Mouse (Mus musculus): ENCODE results near the gene Gstm3. TPM values are rescaled to one million over a fixed set of nuclear protein-coding genes. Genes with fewer than 3 reads are reported as not detected.
"Not testable (repeated sequence)": the region's sequence is repeated elsewhere in the genome, so short reads cannot be mapped to it uniquely, and the experiment has no call there.

The Gstm3 gene
- polyA plus RNA-seq, 1 experiment: not detected

DNA sequence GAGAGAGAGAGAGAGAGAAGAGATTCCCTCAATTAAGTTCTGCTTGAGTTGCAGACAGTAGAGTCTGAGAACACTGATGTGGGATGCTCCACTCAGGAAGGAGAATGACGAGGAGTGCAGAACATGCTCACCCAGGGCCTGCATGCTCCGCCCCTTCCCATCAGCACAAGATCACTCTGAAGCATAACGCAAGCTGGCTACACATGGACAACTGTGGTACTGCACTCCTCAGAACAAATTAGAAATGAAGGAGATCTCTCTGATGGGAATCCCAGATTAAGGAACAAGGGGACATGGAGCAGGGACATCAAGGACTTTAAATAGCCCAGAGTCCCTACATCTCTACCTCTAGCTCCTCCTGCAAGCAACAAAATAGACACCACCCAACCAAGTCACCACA is 12.2 kb upstream of the Gstm3 start:
- H3K79me2 ChIP-seq (ENCODE audit: control insufficient read depth, insufficient read depth): no peaks in the 10 kb centered on the region
- no peaks in the 10 kb centered on the region for H3K36me3 ChIP-seq (ENCODE audit: control insufficient read depth, insufficient read depth)
- H3K4me2 ChIP-seq (ENCODE audit: low read depth): no peak overlapping the region
- H3K27me3 ChIP-seq (ENCODE audit: control insufficient read depth, insufficient read depth, insufficient read length): peaks cover 20% of the 10 kb centered on the region
- H3K4me3 ChIP-seq: no peak overlapping the region
- no peak overlapping the region for H3ac ChIP-seq (ENCODE audit: control insufficient read depth, insufficient read length)
- TF ChIP-seq USF1 (IDR thresholded peaks at IDR 0.05; ENCODE audit: low read depth) (no peak), E2F4 (IDR thresholded peaks at IDR 0.05; ENCODE audit: insufficient read depth) (no peak), TCF12 (IDR thresholded peaks at IDR 0.05; ENCODE audit: insufficient read depth, poor library complexity, severe bottlenecking) (no peak), CEBPB (IDR thresholded peaks at IDR 0.05; ENCODE audit: insufficient read depth, poor library complexity, severe bottlenecking) (no peak), MYOG (IDR thresholded peaks at IDR 0.05; ENCODE audit: control insufficient read depth in 1 of 3, insufficient read depth in 1 of 3, insufficient read length in 2 of 3, low read depth in 2 of 3) (no peak), MYOD1 (IDR thresholded peaks at IDR 0.05; ENCODE audit: control insufficient read depth in 1 of 3, insufficient read length in 2 of 3, low read depth in 2 of 3) (no peak), POLR2AphosphoS2 (IDR thresholded peaks at IDR 0.05; ENCODE audit: insufficient read length, low read depth) (no peak), REST (IDR thresholded peaks at IDR 0.05; ENCODE audit: insufficient read depth, insufficient read length) (no peak), TCF3 (IDR thresholded peaks at IDR 0.05; ENCODE audit: insufficient read length, low read depth) (no peak), POLR2A (IDR thresholded peaks at IDR 0.05; ENCODE audit: insufficient read length, low read depth) (no peak), SRF (IDR thresholded peaks at IDR 0.05; ENCODE audit: control insufficient read depth, insufficient read length, low read depth) (no peak), MAX (IDR thresholded peaks at IDR 0.05; ENCODE audit: low read depth) (no peak)

DNA sequence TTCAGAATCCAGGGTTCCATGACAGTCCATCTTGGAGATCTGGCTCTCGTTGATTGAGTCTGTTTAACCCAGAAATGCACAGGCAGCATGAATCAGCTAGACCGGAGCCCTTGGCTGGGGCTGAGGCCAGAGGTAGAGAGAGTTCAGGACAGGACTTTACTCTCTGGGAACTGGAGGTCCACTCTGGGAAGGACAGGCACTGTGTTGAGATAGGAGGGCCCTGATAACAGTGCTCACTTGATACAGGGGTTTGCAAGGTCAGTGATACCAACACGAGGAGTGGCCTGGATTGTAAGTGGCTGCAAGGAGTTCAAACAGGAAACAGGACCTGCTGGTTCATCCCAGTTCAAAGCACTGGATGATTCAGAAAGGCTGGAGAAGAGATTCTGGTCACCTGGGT is 8.6 kb upstream of the Gstm3 start:
- Histone ChIP-seq H3K4me2 (ENCODE audit: low read depth) (no peak overlapping the region), H3K79me2 (ENCODE audit: control insufficient read depth, insufficient read depth) (no peaks in the 10 kb centered on the region), H3K27me3 (ENCODE audit: control insufficient read depth, insufficient read depth, insufficient read length) (peaks cover 32% of the 10 kb centered on the region), H3K36me3 (ENCODE audit: control insufficient read depth, insufficient read depth) (no peaks in the 10 kb centered on the region), H3ac (ENCODE audit: control insufficient read depth, insufficient read length) (no peak overlapping the region), H3K4me3 (no peak overlapping the region)
- TF ChIP-seq MYOG (IDR thresholded peaks at IDR 0.05; ENCODE audit: control insufficient read depth in 1 of 3, insufficient read depth in 1 of 3, insufficient read length in 2 of 3, low read depth in 2 of 3): no peak
- TF ChIP-seq CEBPB (IDR thresholded peaks at IDR 0.05; ENCODE audit: insufficient read depth, poor library complexity, severe bottlenecking): no peak
- no peak for TF ChIP-seq E2F4 (IDR thresholded peaks at IDR 0.05; ENCODE audit: insufficient read depth)
- TF ChIP-seq SRF (IDR thresholded peaks at IDR 0.05; ENCODE audit: control insufficient read depth, insufficient read length, low read depth): no peak
- no peak for TF ChIP-seq USF1 (IDR thresholded peaks at IDR 0.05; ENCODE audit: low read depth)
- no peak for TF ChIP-seq TCF12 (IDR thresholded peaks at IDR 0.05; ENCODE audit: insufficient read depth, poor library complexity, severe bottlenecking)
- TF ChIP-seq POLR2AphosphoS2 (IDR thresholded peaks at IDR 0.05; ENCODE audit: insufficient read length, low read depth): no peak
- no peak for TF ChIP-seq POLR2A (IDR thresholded peaks at IDR 0.05; ENCODE audit: insufficient read length, low read depth)
- no peak for TF ChIP-seq TCF3 (IDR thresholded peaks at IDR 0.05; ENCODE audit: insufficient read length, low read depth)
- TF ChIP-seq MYOD1 (IDR thresholded peaks at IDR 0.05; ENCODE audit: control insufficient read depth in 1 of 3, insufficient read length in 2 of 3, low read depth in 2 of 3): no peak
- TF ChIP-seq MAX (IDR thresholded peaks at IDR 0.05; ENCODE audit: low read depth): no peak

DNA sequence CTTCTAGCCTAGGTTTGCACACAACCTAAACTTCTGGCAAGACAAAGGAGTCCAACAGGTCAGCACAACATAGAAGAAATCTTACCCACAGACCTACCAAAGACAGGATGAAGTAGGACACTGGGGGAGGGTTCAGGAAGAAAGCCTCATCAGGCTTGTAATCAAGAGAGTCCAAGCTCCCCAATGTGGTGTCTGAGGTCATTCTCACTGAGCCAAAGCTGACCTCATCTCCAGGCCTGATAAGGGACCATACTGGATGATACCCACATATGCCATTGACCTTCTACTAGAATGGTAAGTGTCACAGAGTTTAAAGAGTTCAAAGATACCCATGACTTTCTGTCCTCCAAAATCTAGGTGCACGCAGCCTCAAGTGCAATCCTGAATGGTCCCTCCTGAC is 5.2 kb upstream of the Gstm3 start:
- H3K36me3 ChIP-seq (ENCODE audit: control insufficient read depth, insufficient read depth): no peaks in the 10 kb centered on the region
- no peak overlapping the region for H3K4me2 ChIP-seq (ENCODE audit: low read depth)
- H3K4me3 ChIP-seq: no peak overlapping the region
- no peak overlapping the region for H3ac ChIP-seq (ENCODE audit: control insufficient read depth, insufficient read length)
- no peak for TF ChIP-seq USF1 (IDR thresholded peaks at IDR 0.05; ENCODE audit: low read depth)
- no peaks in the 10 kb centered on the region for H3K79me2 ChIP-seq (ENCODE audit: control insufficient read depth, insufficient read depth)
- peaks cover 47% of the 10 kb centered on the region for H3K27me3 ChIP-seq (ENCODE audit: control insufficient read depth, insufficient read depth, insufficient read length)

DNA sequence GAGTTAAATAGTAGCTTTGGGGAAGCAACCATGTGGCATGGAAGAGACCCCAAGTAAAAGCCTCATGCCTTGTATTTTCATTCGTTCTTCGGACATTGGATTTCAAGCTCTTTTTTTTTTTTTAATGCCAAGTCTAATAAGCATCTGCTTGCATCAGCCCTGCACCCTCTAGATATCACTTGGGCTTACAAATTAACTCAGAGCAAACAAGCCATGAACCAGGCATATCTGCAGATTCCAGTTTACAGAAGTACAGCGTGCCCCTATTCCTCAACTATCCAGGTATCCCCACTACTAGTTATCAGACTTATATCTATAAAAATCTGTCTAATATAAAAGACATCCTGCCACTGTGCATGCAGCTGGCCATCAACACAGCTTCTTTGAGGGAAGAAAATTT is 3.0 kb upstream of the Gstm3 start:
- Histone ChIP-seq H3K27me3 (ENCODE audit: control insufficient read depth, insufficient read depth, insufficient read length) (peaks cover 43% of the 10 kb centered on the region), H3K36me3 (ENCODE audit: control insufficient read depth, insufficient read depth) (no peaks in the 10 kb centered on the region)

DNA sequence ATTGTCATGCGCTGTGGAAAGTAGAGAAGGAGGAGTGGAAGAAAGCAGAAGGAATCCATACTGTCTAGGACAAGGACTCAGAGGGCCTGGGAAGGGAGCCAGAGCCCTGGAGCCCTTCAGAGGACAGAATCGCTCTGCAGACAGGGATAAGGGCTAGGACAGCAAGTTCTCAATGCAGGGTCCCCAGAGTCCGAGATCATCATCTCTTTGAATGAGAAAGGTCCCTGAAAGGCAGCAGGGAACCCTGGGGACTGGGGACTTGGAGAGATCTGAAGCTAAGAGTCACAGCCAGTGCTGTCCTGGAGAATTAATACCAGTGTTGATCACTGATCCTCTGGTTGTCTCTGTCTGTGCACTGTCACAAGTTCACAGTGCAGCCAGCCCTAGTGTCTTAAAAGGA is 2.0 kb upstream of the Gstm3 start:
- H3K4me3 ChIP-seq; H3K36me3 ChIP-seq (ENCODE audit: control insufficient read depth, insufficient read depth); H3K79me2 ChIP-seq (ENCODE audit: control insufficient read depth, insufficient read depth); H3K4me2 ChIP-seq (ENCODE audit: low read depth); H3ac ChIP-seq (ENCODE audit: control insufficient read depth, insufficient read length): not testable (repeated sequence)
- peaks cover 34% of the 10 kb centered on the region for H3K27me3 ChIP-seq (ENCODE audit: control insufficient read depth, insufficient read depth, insufficient read length)

More for the DNA sequence above, 3.0 kb upstream of the Gstm3 start:
- Histone ChIP-seq H3ac (ENCODE audit: control insufficient read depth, insufficient read length) (no peak overlapping the region), H3K4me3 (no peak overlapping the region), H3K79me2 (ENCODE audit: control insufficient read depth, insufficient read depth) (no peaks in the 10 kb centered on the region), H3K4me2 (ENCODE audit: low read depth) (no peak overlapping the region)
- TF ChIP-seq MAX (IDR thresholded peaks at IDR 0.05; ENCODE audit: low read depth) (no peak), MYOD1 (IDR thresholded peaks at IDR 0.05; ENCODE audit: control insufficient read depth in 1 of 3, insufficient read length in 2 of 3, low read depth in 2 of 3) (no peak), MYOG (IDR thresholded peaks at IDR 0.05; ENCODE audit: control insufficient read depth in 1 of 3, insufficient read depth in 1 of 3, insufficient read length in 2 of 3, low read depth in 2 of 3) (no peak), SRF (IDR thresholded peaks at IDR 0.05; ENCODE audit: control insufficient read depth, insufficient read length, low read depth) (no peak), USF1 (IDR thresholded peaks at IDR 0.05; ENCODE audit: low read depth) (no peak), POLR2A (IDR thresholded peaks at IDR 0.05; ENCODE audit: insufficient read length, low read depth) (no peak), E2F4 (IDR thresholded peaks at IDR 0.05; ENCODE audit: insufficient read depth) (no peak)

DNA sequence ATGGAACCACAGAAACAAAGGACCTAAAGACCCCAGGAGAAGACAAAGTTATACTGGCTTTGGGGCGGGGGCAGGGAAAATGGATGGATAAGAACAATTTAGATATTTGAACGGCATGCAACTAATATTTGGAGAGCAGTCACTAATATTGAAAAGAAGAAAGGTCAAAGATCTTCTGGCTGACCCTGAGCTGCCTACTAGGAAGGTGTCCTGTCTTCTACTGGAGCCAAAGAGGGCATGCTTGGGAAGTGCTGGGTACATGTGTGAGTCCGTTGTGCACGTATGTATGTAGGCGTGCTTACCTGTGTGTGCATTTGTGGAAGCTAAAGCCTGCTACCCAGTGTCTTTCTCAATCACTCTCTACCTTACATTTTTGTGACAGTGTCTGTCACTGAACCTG is 2.5 kb downstream of the Gstm3 start:
- Histone ChIP-seq H3ac (ENCODE audit: control insufficient read depth, insufficient read length) (no peak overlapping the region), H3K4me2 (ENCODE audit: low read depth) (no peak overlapping the region), H3K79me2 (ENCODE audit: control insufficient read depth, insufficient read depth) (no peaks in the 10 kb centered on the region), H3K4me3 (no peak overlapping the region), H3K27me3 (ENCODE audit: control insufficient read depth, insufficient read depth, insufficient read length) (peaks cover 23% of the 10 kb centered on the region), H3K36me3 (ENCODE audit: control insufficient read depth, insufficient read depth) (no peaks in the 10 kb centered on the region)
- TF ChIP-seq REST (IDR thresholded peaks at IDR 0.05; ENCODE audit: insufficient read depth, insufficient read length) (no peak), USF1 (IDR thresholded peaks at IDR 0.05; ENCODE audit: low read depth) (no peak), POLR2A (IDR thresholded peaks at IDR 0.05; ENCODE audit: insufficient read length, low read depth) (no peak), MYOD1 (IDR thresholded peaks at IDR 0.05; ENCODE audit: control insufficient read depth in 1 of 3, insufficient read length in 2 of 3, low read depth in 2 of 3) (no peak), E2F4 (IDR thresholded peaks at IDR 0.05; ENCODE audit: insufficient read depth) (no peak), POLR2AphosphoS2 (IDR thresholded peaks at IDR 0.05; ENCODE audit: insufficient read length, low read depth) (no peak), CEBPB (IDR thresholded peaks at IDR 0.05; ENCODE audit: insufficient read depth, poor library complexity, severe bottlenecking) (no peak), MAX (IDR thresholded peaks at IDR 0.05; ENCODE audit: low read depth) (no peak), MYOG (IDR thresholded peaks at IDR 0.05; ENCODE audit: control insufficient read depth in 1 of 3, insufficient read depth in 1 of 3, insufficient read length in 2 of 3, low read depth in 2 of 3) (no peak), TCF12 (IDR thresholded peaks at IDR 0.05; ENCODE audit: insufficient read depth, poor library complexity, severe bottlenecking) (no peak), SRF (IDR thresholded peaks at IDR 0.05; ENCODE audit: control insufficient read depth, insufficient read length, low read depth) (no peak), TCF3 (IDR thresholded peaks at IDR 0.05; ENCODE audit: insufficient read length, low read depth) (no peak)

Measured in myocyte (in vitro differentiated cells).